Comparison of ENCODE assay signal across 21 mouse cellular contexts in the genomic region with DNA sequence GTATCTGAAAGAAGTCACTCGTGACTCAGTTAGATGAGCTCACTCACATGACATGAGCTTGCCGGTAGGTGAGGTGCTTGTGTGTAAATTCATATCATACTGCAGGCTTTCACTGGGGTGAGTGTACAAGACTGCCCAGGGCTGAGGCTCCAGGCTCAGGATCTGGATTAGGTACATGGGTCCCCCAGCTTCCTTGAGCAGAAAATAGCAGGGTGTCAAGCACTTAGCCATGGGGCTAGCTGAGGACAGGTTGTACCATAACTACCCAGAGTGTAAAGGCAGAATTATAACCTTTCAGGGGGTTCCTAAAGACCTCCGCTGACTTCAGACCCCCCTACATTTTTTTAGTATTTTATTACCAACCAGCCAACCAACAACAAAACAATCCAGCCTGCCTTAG. TPM values are rescaled to one million over a fixed set of nuclear protein-coding genes. Genes with fewer than 3 reads are reported as not detected.
DNase-seq lines count a peak whose midpoint lies in the region; ATAC-seq and TF ChIP-seq lines count a peak whose summit lies in the region.
"Had no signal": no experiment of that assay in that cellular context is flagged by ENCODE, and none has a peak within 500 bp of the region (broad histone marks: within the 10 kb centered on the region; RNA-seq: fewer than 3 reads in every experiment).

Gene Gm10320 (minus strand): TSS at position 93 of the 400 bp plus-strand sequence.

- no peak within 1 kb of the TSS for H3K4me3 ChIP-seq in embryonic fibroblast, embryonic 13.5 days (ENCODE audit: insufficient read depth, low read length)
- H3K4me3 ChIP-seq: forebrain, embryonic 12.5 days; hindbrain, embryonic 13.5 days had no signal

- ATAC-seq in megakaryocyte, adult 5-6 weeks (ENCODE audit: poor library complexity, severe bottlenecking), result no peak
- ATAC-seq: activated CD4-positive, CD25-positive, alpha-beta regulatory T cell, adult 4 months; forebrain, embryonic 16.5 days; hindbrain, postnatal 0 days had no signal

- no peak for TF ChIP-seq POLR2A in embryonic fibroblast, embryonic 13.5 days (IDR thresholded peaks at IDR 0.05; ENCODE audit: low read depth, low read length)

- no peaks in the 10 kb centered on the region; the same call in 1 of the 2 replicates for H3K4me1 ChIP-seq in embryonic fibroblast, embryonic 13.5 days (ENCODE audit: control insufficient read depth, insufficient read depth, low read length)

- DNase-seq in testis, postnatal 10 days (ENCODE audit: low spot score), result peak; percentile 32
- DNase-seq in testis, postnatal 14 days (ENCODE audit: low spot score), result no peak
- DNase-seq in adipocyte (ENCODE audit: low spot score), result peak; percentile 21
- no peak for DNase-seq in kidney, postnatal 25 days
- DNase-seq: adrenal gland, adult 2 months; adrenal gland, postnatal 25 days; B cell, adult 2 months; cerebellum, adult 18-20 months; cerebellum, adult 9-11 months; cerebellum, postnatal 36 days; gastrocnemius, postnatal 14 days; heart, postnatal 10 days had no signal

- TF ChIP-seq CTCF in embryonic fibroblast, embryonic 13.5 days (IDR thresholded peaks at IDR 0.05; ENCODE audit: borderline replicate concordance, insufficient read depth, low read length), result no peak

- H3K27ac ChIP-seq in embryonic fibroblast, embryonic 13.5 days (ENCODE audit: insufficient read depth, low read length), result peak within 1 kb of the TSS; percentile 42; the same call in 1 of the 2 replicates
- H3K27ac ChIP-seq: forebrain, embryonic 12.5 days; hindbrain, embryonic 13.5 days; hindbrain, postnatal 0 days had no signal

RNA-seq across cellular contexts. Expression of gene Gm10320, which starts in this region (rescaled TPM):
- not detected in 2 replicates for polyA plus RNA-seq in embryonic fibroblast, embryonic 13.5 days (2011; ENCODE audit: insufficient read length, low read depth, missing spikeins)
- total RNA-seq in megakaryocyte, adult 5-6 weeks (2015), result 7.3 and 8.9 TPM in 2 replicates
- total RNA-seq in megakaryocyte, adult 5-6 weeks (2017), result 0.65 and 0.66 TPM in 2 replicates
- total RNA-seq: adrenal gland, adult 2 months; adrenal gland, postnatal 25 days; gastrocnemius, adult 18-20 months; gastrocnemius, postnatal 14 days; heart, postnatal 10 days; hematopoietic stem cell, adult 5-6 weeks had no signal

Comparison
In these comparisons a context has a peak if more than half of its experiments do, and no peak if none do; other contexts are left out.
1. DNase-seq: peak in testis, postnatal 10 days (single experiment) and adipocyte (single experiment); none in testis, postnatal 14 days (single experiment) and kidney, postnatal 25 days (0 of 2).